Mouse (Mus musculus) right cerebral cortex, postnatal 14 days (tissue): Measurements from ENCODE around the gene Ybx1.
"Not testable (repeated sequence)": the region's sequence is repeated elsewhere in the genome, so short reads cannot be mapped to it uniquely, and the experiment has no call there.

ENCODE experiments used
- DNase-seq: peaks from one replicate; pipeline ENCODE4 v3.0.0; 2022

Gene Ybx1

GRCm38 (mm10) chr4:119294415-119295133 lies at the start of gene Ybx1:
TSS of gene Ybx1 (minus strand) at chr4:119294604.
- peak; percentile 100 for DNase-seq

DNA sequence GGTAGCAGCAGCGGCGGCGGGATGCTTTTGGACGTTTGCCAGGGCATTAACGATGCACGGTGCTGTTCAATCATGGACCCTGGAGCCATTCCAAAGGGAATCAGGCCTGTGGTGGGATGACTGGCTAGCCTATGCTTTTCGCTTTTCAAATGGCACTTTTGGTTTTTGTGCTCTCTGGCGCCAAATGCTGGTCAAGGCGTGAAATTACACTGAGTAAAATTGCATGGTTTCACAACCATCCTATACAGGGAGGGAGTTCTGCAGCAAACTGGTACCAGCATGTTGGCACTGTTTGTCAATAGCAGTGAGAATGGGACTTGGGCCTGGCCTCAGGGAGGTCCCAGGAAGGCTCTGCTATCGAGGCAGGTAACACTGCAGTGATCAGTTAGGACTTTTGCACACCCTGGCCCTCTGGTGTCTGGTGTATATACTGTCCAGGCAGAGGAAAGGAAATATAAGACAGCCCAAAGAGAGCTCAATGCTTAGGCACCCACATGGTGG lies 44.5 kb upstream of the Ybx1 start:
- peak; percentile 51 for DNase-seq

GRCm38 (mm10) chr4:119338422-119338821 lies 44.0 kb upstream of the Ybx1 start:
- peak; percentile 20 for DNase-seq

DNA sequence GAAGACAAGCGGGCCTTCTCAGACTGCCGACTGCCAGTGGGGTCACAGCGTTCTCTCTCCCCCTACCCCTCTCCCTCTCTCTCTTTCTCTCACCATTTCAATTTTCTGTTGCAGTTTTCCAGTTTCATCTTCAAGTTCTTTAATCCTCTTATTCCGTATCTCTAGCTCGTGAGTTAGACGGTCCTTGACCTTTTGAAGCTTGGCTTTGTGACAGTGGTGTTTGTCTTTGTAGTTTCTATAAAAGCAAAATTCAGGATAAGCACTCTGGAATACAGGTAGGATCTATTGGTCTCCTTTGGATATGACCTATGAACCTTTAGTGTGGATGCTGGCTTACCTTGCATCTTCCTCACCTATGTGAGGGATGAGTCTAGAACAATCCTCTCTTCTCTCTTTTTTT lies 39.1 kb upstream of the Ybx1 start:
- DNase-seq, result no peak

- DNase-seq, result no peak
Measured at GRCm38 (mm10) chr4:119320896-119321550, 26.6 kb upstream of the Ybx1 start.

DNA sequence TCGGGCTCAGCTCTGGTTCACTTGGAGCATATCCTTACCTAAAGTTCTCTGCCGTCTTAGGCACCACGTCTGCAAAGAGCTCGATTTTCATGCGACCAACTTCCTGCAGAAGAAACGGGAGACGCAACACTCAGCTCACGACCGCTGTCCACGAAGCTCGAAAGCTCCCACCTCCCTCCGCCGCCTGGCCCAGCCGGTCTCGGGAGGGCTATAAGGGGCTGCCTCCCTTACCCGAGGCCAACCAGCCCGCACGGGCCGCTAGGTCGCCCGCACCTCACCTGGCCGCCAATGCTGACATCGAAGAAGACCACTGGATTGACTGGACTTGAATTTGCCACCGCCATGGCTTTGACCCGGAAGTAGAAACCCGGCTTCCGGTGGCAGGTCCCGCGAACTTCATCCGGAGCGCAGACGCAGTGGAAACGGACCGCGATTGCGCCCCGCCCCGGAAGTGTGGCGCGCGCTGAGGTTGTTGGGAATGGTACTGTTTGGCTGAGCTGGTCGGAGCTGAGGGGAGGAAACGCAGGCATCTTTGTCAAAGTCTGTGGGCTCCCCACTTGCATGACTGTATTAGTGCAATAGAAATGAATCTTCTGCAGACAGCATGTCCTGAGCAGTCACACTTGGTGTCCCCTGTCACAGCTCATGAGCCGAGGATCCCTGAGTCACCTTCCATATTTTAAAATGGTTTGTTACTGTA lies 25.9 kb upstream of the Ybx1 start, which contains the start of gene Ppih:
Gene Ppih, minus strand, starts transcription at position 416 of the 700 bp plus-strand sequence.
- peak; percentile 96 for DNase-seq

GRCm38 (mm10) chr4:119313756-119314155 lies 19.4 kb upstream of the Ybx1 start:
- no peak for DNase-seq

- no peak for DNase-seq
Measured at GRCm38 (mm10) chr4:119305418-119305817, 11.0 kb upstream of the Ybx1 start.

DNA sequence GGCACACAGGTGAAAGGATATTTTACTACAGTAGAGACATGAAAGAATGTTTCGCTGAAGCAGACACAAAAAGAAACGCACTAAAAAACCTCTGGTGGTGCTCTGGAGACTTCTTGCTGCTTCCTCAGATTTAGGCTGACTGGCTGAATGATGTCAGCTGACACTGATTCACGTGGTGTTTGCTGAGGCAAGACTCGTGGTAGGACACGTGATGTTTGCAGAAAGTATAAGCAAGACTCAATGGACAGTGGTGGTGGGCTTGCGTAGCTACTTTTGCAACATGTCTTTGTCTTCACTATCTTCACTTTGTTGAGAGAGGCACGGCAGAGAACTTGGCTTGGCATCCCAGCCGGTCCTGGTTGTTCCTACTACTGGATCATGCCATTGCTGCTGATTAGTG lies 8.9 kb upstream of the Ybx1 start:
- DNase-seq, result no peak

DNA sequence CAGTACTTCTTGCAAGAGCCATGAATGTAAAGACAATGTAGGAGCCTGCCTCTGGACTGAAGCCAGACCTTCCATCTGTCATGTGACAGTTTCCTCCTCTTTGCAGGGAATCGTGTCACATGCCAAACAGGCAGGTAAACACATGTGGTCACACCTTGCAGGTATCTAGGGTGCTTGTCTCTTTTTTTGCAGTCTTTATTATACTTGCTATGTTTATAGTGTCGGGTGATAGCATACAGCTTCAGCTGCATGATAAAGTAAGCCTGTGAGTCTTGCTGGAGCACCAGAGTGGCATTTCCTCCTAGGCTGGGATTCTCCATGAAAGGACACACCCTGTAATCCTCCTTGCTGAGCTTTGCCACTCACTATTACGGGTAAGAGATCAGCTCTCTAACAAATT lies 7.4 kb upstream of the Ybx1 start:
- no peak for DNase-seq

DNA sequence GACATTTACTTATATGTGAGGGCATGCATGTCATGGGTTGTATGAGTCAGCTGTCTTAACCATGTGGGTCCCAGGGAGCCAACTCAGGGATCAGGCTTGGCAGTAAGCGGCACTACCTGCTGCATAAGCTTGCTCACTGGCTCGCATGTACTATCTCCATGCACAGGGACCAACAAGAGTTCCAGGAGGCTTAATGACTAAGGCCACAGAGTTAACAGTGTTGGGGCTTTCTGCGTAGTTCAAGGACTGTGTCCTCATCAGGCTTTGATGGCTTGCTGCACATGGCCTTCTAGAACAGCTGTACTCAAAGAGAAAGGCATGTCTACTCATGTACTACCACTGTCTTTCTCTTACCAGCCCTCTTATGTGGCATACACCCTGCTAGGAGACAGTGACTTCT lies 6.4 kb upstream of the Ybx1 start:
- DNase-seq, result no peak

GRCm38 (mm10) chr4:119297361-119297760 lies 3.0 kb upstream of the Ybx1 start:
- no peak for DNase-seq

GRCm38 (mm10) chr4:119295134-119295453 lies 690 bp upstream of the Ybx1 start:
- no peak for DNase-seq

DNA sequence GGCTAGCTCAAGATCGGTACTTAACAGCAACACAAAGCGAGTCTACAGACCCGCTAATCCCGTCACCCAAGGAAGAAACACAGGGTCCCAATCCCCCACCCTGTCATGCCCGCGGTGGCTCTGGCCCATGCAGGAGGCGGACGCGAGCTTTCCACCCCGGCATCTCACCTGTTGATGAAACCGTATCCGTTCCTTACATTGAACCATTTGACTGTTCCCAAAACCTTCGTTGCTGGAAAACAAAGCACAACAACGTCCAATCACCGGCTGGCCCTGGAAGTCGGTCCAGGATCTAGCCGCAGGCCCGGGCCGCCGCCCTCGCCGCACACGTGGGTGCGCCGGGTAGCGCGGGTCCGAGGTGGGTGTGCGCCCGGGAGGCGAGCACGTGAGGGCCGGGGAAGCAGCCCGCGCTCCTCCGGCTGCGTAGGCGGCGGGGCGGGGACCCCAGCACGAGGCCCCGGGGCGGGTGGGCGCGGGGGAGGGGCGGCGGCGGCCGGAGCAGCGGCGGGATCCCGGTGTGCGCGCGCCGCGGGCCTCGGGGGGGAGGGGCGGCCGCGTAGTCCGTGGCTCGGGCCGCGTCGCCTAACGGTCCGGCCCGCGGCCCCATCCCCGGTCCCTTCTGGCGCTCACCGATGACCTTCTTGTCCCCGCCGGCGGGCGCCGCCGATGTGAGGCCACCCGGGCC lies 688 bp downstream of the Ybx1 start:
- peak; percentile 46 for DNase-seq

DNA sequence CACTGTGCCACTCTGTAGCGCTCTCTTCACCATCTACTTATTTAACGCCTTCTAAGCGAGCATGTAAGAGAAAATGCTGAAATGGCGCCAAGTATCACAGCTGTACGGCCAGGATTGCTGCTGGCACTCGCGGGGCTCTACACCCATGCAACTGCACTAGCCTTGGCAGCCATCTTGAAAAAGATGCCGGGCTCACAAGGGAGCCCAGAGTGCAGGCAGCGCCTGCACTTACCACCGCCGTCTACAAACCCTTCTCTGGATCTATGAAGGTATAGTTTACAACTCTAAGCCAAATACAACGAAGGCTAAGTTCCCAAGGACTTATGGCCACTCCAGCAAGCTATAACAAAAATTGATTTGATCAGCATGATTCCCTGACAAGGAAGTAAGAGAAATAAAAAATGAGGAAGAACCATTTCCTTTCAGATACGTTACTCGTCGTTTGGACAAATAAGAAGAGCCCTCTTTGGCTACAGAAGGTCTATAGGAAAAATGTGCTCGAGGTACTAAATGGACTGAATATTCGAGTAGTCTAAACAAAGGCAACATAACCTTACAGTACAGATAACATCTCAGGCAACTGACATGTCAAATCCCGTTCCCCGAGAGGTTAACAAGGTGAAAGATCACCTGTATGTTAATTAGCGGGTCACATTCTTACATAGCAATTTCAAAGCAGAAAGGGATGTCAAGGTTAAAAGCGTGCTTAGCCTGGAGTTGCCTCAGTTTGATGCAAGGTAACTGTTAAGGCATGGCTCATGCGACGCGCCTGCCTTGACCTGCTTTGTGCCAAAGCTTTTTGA lies 1.4 kb downstream of the Ybx1 start:
- peak; percentile 63 for DNase-seq

- DNase-seq, result no peak
Measured at GRCm38 (mm10) chr4:119291921-119292320, 2.5 kb downstream of the Ybx1 start.

GRCm38 (mm10) chr4:119285336-119285735 lies 9.1 kb downstream of the Ybx1 start:
- DNase-seq, result no peak

GRCm38 (mm10) chr4:119284861-119285260 lies 9.5 kb downstream of the Ybx1 start:
- no peak for DNase-seq

DNA sequence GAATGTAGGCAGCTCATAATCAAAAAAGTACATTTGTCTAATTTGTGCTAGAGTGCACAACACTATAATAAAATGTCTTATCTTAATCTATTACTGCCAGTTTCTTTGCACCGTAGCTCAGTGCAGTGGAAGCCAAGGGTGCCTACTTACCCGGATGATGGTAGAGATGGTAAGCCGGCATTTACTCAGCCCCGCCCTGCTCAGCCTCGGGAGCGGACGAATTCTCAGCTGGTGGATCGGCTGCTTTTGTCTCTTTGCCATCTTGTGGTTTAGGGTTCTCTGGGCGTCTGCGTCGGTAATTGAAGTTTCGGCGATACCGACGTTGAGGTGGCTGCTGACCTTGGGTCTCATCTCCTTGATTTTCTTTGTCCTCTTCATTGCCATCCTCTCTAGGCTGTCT lies 15.6 kb downstream of the Ybx1 start:
- DNase-seq, result not testable (repeated sequence)

DNA sequence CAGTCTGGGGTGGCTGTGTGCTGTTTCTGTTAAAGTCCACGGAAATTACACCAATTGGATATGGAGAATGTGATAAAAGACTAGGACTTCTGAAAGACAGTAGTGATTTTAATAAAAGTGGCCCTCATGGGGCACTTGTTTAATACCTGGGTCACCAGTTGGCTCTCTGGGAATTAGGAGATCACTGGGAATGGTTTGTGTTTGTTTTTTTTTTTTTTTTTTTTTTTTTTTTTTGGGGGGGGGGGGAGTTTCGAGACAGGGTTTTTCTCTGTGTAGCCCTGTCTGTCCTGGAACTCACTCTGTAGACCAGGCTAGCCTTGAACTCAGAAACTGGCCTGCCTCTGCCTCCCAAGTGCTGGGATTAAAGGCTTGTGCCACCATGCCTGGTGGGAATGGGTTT lies 18.7 kb downstream of the Ybx1 start:
- no peak for DNase-seq

GRCm38 (mm10) chr4:119275226-119275625 lies 19.2 kb downstream of the Ybx1 start:
- DNase-seq, result no peak

DNA sequence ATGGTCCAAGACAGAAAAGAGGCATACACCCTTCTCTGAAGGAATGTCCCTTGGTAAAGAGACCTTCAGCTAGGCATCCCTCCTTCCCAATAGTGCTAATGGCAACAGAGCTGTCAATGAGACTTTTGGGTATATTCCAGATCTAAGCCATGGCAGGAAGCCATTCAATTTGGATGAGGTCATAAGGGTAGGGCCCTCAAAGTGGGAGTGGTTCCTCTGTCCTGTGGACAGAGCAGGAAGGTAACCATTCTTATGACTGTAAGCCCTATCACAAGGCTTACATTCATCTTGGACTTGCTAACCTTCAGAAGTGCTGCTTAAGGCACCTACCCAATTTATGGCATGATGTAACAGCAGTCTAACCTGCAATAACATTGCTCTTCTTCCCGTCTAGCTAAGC lies 19.8 kb downstream of the Ybx1 start:
- no peak for DNase-seq
